Mouse (Mus musculus): ENCODE results near the gene Nrn1l. TPM values are rescaled to one million over a fixed set of nuclear protein-coding genes. Genes with fewer than 3 reads are reported as not detected.

The Nrn1l gene
- polyA plus RNA-seq, 1 experiment from 2014 or later = 0.33 TPM

- no peak overlapping the region for H3K4me3 ChIP-seq
- H3K9me3 ChIP-seq = no peaks in the 10 kb centered on the region
- H3K27me3 ChIP-seq (ENCODE audit: poor library complexity, severe bottlenecking) = no peaks in the 10 kb centered on the region
- no peak overlapping the region for H3K27ac ChIP-seq
- no peak for DNase-seq (ENCODE audit: extremely low spot score, low spot score)
- H3K4me1 ChIP-seq = peaks cover 22% of the 10 kb centered on the region
- whole genome bisulfite sequencing = 93% methylated on average over 11 of the region's 11 CpGs
- H3K36me3 ChIP-seq (replicated peaks) = peaks cover 52% of the 10 kb centered on the region
Measured at GRCm38 (mm10) chr8:105942026-105942425, 48.7 kb downstream of the Nrn1l start.

- no peak for DNase-seq (ENCODE audit: extremely low spot score, low spot score)
- H3K36me3 ChIP-seq (replicated peaks) = peaks cover 57% of the 10 kb centered on the region
Measured at GRCm38 (mm10) chr8:105942542-105942941, 49.2 kb downstream of the Nrn1l start.

GRCm38 (mm10) chr8:105943321-105943739 lies 50.0 kb downstream of the Nrn1l start, which contains the start of gene Lcat:
Gene Lcat (minus strand): TSS chr8:105943382.
- WGBS = 69% methylated on average over 8 of the region's 8 CpGs

More at GRCm38 (mm10) chr8:105942542-105942941, 49.2 kb downstream of the Nrn1l start:
- no peaks in the 10 kb centered on the region for H3K9me3 ChIP-seq
- no peak overlapping the region for H3K4me3 ChIP-seq
- no peaks in the 10 kb centered on the region for H3K27me3 ChIP-seq (ENCODE audit: poor library complexity, severe bottlenecking)
- H3K4me1 ChIP-seq = peaks cover 20% of the 10 kb centered on the region
- 95% methylated on average over 5 of the region's 5 CpGs for whole genome bisulfite sequencing
- no peak overlapping the region for H3K27ac ChIP-seq

More at GRCm38 (mm10) chr8:105943321-105943739, 50.0 kb downstream of the Nrn1l start, which contains the start of gene Lcat:
- Histone ChIP-seq H3K36me3 (replicated peaks) (peaks cover 65% of the 10 kb centered on the region), H3K27ac (peak within 1 kb of the TSS; percentile 0; the same call in 1 of the 2 replicates), H3K4me3 (no peak within 1 kb of the TSS), H3K27me3 (ENCODE audit: poor library complexity, severe bottlenecking) (no peaks in the 10 kb centered on the region), H3K9me3 (no peaks in the 10 kb centered on the region), H3K4me1 (peaks cover 12% of the 10 kb centered on the region)
- DNase-seq (ENCODE audit: extremely low spot score, low spot score) = no peak

Other genes starting within 250 kb of the Nrn1l start
- 0.71 and 1.1 TPM in 2 replicates for gene Carmil2, start 207.3 kb upstream of the Nrn1l start, polyA plus RNA-seq (2016; fragmentation: Nextera tagmentation; extraction: Ambion mirVana)
- gene Acd, start 192.5 kb upstream of the Nrn1l start, polyA plus RNA-seq (2016; fragmentation: Nextera tagmentation; extraction: Ambion mirVana) = 75.9 and 77.1 TPM in 2 replicates
- gene Pard6a, start 192.4 kb upstream of the Nrn1l start, polyA plus RNA-seq (2016; fragmentation: Nextera tagmentation; extraction: Ambion mirVana) = 22.7 and 22.8 TPM in 2 replicates
- gene 4933405L10Rik, start 185.9 kb upstream of the Nrn1l start, polyA plus RNA-seq (2016; fragmentation: Nextera tagmentation; extraction: Ambion mirVana) = 0.12 and 0.21 TPM in 2 replicates
- gene Enkd1, start 185.4 kb upstream of the Nrn1l start, polyA plus RNA-seq (2016; fragmentation: Nextera tagmentation; extraction: Ambion mirVana) = 54.3 and 56.0 TPM in 2 replicates
- 32.7 and 38.3 TPM in 2 replicates for gene Gfod2, start 134.9 kb upstream of the Nrn1l start, polyA plus RNA-seq (2016; fragmentation: Nextera tagmentation; extraction: Ambion mirVana)
- gene Ranbp10, start 66.2 kb upstream of the Nrn1l start, polyA plus RNA-seq (2016; fragmentation: Nextera tagmentation; extraction: Ambion mirVana) = 9.5 and 11.1 TPM in 2 replicates
- 0.06 and 0.07 TPM in 2 replicates for gene Tsnaxip1, start 65.8 kb upstream of the Nrn1l start, polyA plus RNA-seq (2016; fragmentation: Nextera tagmentation; extraction: Ambion mirVana)
- gene Cenpt, start 40.3 kb upstream of the Nrn1l start, polyA plus RNA-seq (2016; fragmentation: Nextera tagmentation; extraction: Ambion mirVana) = 49.5 and 57.9 TPM in 2 replicates
- gene Thap11, start 38.4 kb upstream of the Nrn1l start, polyA plus RNA-seq (2016; fragmentation: Nextera tagmentation; extraction: Ambion mirVana) = 80.2 and 81.3 TPM in 2 replicates
- 394 and 447 TPM in 2 replicates for gene Nutf2, start 33.0 kb upstream of the Nrn1l start, polyA plus RNA-seq (2016; fragmentation: Nextera tagmentation; extraction: Ambion mirVana)
- gene Edc4, start 12.7 kb upstream of the Nrn1l start, polyA plus RNA-seq (2016; fragmentation: Nextera tagmentation; extraction: Ambion mirVana) = 73.7 and 75.2 TPM in 2 replicates
- gene Pskh1, start 6.9 kb downstream of the Nrn1l start, polyA plus RNA-seq (2016; fragmentation: Nextera tagmentation; extraction: Ambion mirVana) = 29.6 and 29.9 TPM in 2 replicates
- 1.5 and 2.1 TPM in 2 replicates for gene Ctrl, start 40.3 kb downstream of the Nrn1l start, polyA plus RNA-seq (2016; fragmentation: Nextera tagmentation; extraction: Ambion mirVana)
- gene Psmb10, start 44.9 kb downstream of the Nrn1l start, polyA plus RNA-seq (2016; fragmentation: Nextera tagmentation; extraction: Ambion mirVana) = 28.9 and 31.5 TPM in 2 replicates
- 0.76 and 1.4 TPM in 2 replicates for gene Lcat, start 49.8 kb downstream of the Nrn1l start, polyA plus RNA-seq (2016; fragmentation: Nextera tagmentation; extraction: Ambion mirVana)
- gene Slc12a4, start 72.5 kb downstream of the Nrn1l start, polyA plus RNA-seq (2016; fragmentation: Nextera tagmentation; extraction: Ambion mirVana) = 14.9 and 17.8 TPM in 2 replicates
- not detected in 2 replicates for gene Dpep3, start 85.9 kb downstream of the Nrn1l start, polyA plus RNA-seq (2016; fragmentation: Nextera tagmentation; extraction: Ambion mirVana)
- gene Dus2, start 97.8 kb downstream of the Nrn1l start, polyA plus RNA-seq (2016; fragmentation: Nextera tagmentation; extraction: Ambion mirVana) = 19.4 and 20.5 TPM in 2 replicates
- gene Dpep2nb, start 112.4 kb downstream of the Nrn1l start, polyA plus RNA-seq (2016; fragmentation: Nextera tagmentation; extraction: Ambion mirVana) = not detected in 2 replicates
- gene Ddx28, start 118.3 kb downstream of the Nrn1l start, polyA plus RNA-seq (2016; fragmentation: Nextera tagmentation; extraction: Ambion mirVana) = 24.0 and 24.7 TPM in 2 replicates
- gene Nfatc3, start 165.3 kb downstream of the Nrn1l start, polyA plus RNA-seq (2016; fragmentation: Nextera tagmentation; extraction: Ambion mirVana) = 6.6 TPM in 2 replicates
- gene Esrp2, start 243.4 kb downstream of the Nrn1l start, polyA plus RNA-seq (2016; fragmentation: Nextera tagmentation; extraction: Ambion mirVana) = 2.0 and 2.6 TPM in 2 replicates

Data from forebrain, embryonic 10.5 days (tissue).